Mouse (Mus musculus) midbrain, embryonic 10.5 days (tissue): ENCODE measurements around the gene Sypl. TPM values are rescaled to one million over a fixed set of nuclear protein-coding genes. Genes with fewer than 3 reads are reported as not detected.

Experiments
- DNase-seq: peaks from one replicate; pipeline ENCODE4 v3.0.0-alpha.2; 2017; ENCODE audit warnings: low spot score
- H3K27ac ChIP-seq: fragments of 300-500 bp; sonication (generic); replicated peaks from 2 replicates; pipeline ENCODE4 v1.5.1; 2016; ENCODE audit warnings: mild to moderate bottlenecking
- H3K27me3 ChIP-seq: fragments of 300-500 bp; sonication (generic); 2 replicates; pipeline ENCODE4 v1.6.1; 2016; ENCODE audit warnings: low read depth, mild to moderate bottlenecking; ENCODE audit not compliant: poor library complexity, severe bottlenecking
- H3K36me3 ChIP-seq: fragments of 300-500 bp; sonication (generic); 2 replicates; pipeline ENCODE4 v1.6.1; 2016; ENCODE audit warnings: mild to moderate bottlenecking, moderate library complexity
- H3K4me1 ChIP-seq: fragments of 300-500 bp; sonication (generic); 2 replicates; pipeline ENCODE4 v1.6.1; 2016
- H3K4me3 ChIP-seq: fragments of 300-500 bp; sonication (generic); 2 replicates; pipeline ENCODE4 v1.5.1; 2016; ENCODE audit warnings: mild to moderate bottlenecking, moderate library complexity
- H3K9me3 ChIP-seq: fragments of 300-500 bp; sonication (generic); replicated peaks from 2 replicates; pipeline ENCODE4 v1.6.1; 2016; ENCODE audit warnings: mild to moderate bottlenecking
- WGBS: fragments of 180-500 bp; shearing (Covaris S2); methylation state at CpG from one replicate; pipeline ENCODE4 v1.1.7; 2016; 5-methylcytosine and 5-hydroxymethylcytosine counted together
- polyA plus RNA-seq: library from polyadenylated mRNA; unstranded; fragments of >200 nt; fragmentation: Nextera tagmentation; extraction: Ambion mirVana; gene quantifications from 2 replicates; pipeline ENCODE4 v1.2.1, GENCODE M21; 2016

Gene Sypl
- polyA plus RNA-seq, 1 experiment from 2014 or later, result 47.7 TPM

- no peaks in the 10 kb centered on the region for H3K36me3 ChIP-seq
- no peaks in the 10 kb centered on the region for H3K27me3 ChIP-seq
- WGBS, result 80% methylated on average over 1 of the region's 1 CpGs
- H3K9me3 ChIP-seq, result no peaks in the 10 kb centered on the region
- no peak overlapping the region for H3K27ac ChIP-seq
- H3K4me1 ChIP-seq, result peaks cover 10% of the 10 kb centered on the region; the same call in 1 of the 2 replicates
- no peak for DNase-seq
- H3K4me3 ChIP-seq, result no peak overlapping the region
These were observed 61.4 kb downstream of the Sypl start for GRCm38 (mm10) chr12:33015103-33015502.

GRCm38 (mm10) chr12:33016824-33017705 lies 63.4 kb downstream of the Sypl start:
- no peaks in the 10 kb centered on the region for H3K9me3 ChIP-seq
- no peaks in the 10 kb centered on the region for H3K27me3 ChIP-seq
- no peak overlapping the region for H3K4me3 ChIP-seq
- no peaks in the 10 kb centered on the region for H3K36me3 ChIP-seq
- H3K27ac ChIP-seq, result no peak overlapping the region
- H3K4me1 ChIP-seq, result peaks cover 12% of the 10 kb centered on the region; the same call in 1 of the 2 replicates
- no peak for DNase-seq
- 81% methylated on average over 7 of the region's 7 CpGs for WGBS

GRCm38 (mm10) chr12:33018601-33019000 lies 64.9 kb downstream of the Sypl start:
- Histone ChIP-seq H3K36me3 (no peaks in the 10 kb centered on the region), H3K4me3 (no peak overlapping the region), H3K27ac (no peak overlapping the region), H3K27me3 (no peaks in the 10 kb centered on the region), H3K9me3 (peaks cover 5% of the 10 kb centered on the region; the same call in 1 of the 2 replicates), H3K4me1 (peaks cover 16% of the 10 kb centered on the region; the same call in 1 of the 2 replicates)
- 81% methylated on average over 4 of the region's 4 CpGs for WGBS
- no peak for DNase-seq

- H3K27ac ChIP-seq, result no peak overlapping the region
- H3K36me3 ChIP-seq, result no peaks in the 10 kb centered on the region
- no peak overlapping the region for H3K4me3 ChIP-seq
- H3K27me3 ChIP-seq, result no peaks in the 10 kb centered on the region
- no peak for DNase-seq
- WGBS, result 86% methylated on average over 6 of the region's 6 CpGs
- H3K4me1 ChIP-seq, result 0 out of 2 replicates have a peak, but pooled peaks cover 10% of the 10 kb centered on the region
- H3K9me3 ChIP-seq, result peaks cover 5% of the 10 kb centered on the region; the same call in 1 of the 2 replicates
These were observed 66.3 kb downstream of the Sypl start for GRCm38 (mm10) chr12:33020011-33020410.

- Histone ChIP-seq H3K4me1 (0 out of 2 replicates have a peak, but pooled peaks cover 10% of the 10 kb centered on the region), H3K9me3 (peaks cover 5% of the 10 kb centered on the region; the same call in 1 of the 2 replicates), H3K27me3 (no peaks in the 10 kb centered on the region), H3K36me3 (no peaks in the 10 kb centered on the region), H3K27ac (no peak overlapping the region), H3K4me3 (no peak overlapping the region)
- 88% methylated on average over 9 of the region's 9 CpGs for WGBS
- DNase-seq, result no peak
These were observed 67.4 kb downstream of the Sypl start for GRCm38 (mm10) chr12:33021140-33021539.

DNA sequence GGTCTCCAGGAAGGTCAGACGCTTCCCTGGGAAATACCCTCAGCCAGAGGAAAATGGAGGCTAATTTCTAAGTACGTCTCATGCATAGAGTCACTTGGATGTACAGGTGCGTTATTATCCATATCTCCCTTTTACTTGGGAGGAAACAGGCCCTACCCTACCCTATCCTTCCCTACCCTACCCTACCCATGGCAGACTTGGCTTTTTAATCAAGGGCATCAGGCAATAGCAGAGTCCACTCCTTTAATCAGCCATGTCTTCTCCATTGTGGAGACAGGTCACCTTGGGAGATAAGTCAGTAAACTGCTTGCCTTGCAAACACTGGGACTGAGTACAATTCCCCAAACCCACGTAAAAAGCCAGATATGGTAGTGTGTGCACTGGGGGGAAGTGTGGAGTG lies 68.1 kb downstream of the Sypl start:
- peaks cover 5% of the 10 kb centered on the region; the same call in 1 of the 2 replicates for H3K9me3 ChIP-seq
- H3K27ac ChIP-seq, result no peak overlapping the region
- no peaks in the 10 kb centered on the region for H3K36me3 ChIP-seq
- H3K4me3 ChIP-seq, result no peak overlapping the region
- no peaks in the 10 kb centered on the region for H3K27me3 ChIP-seq
- no peak for DNase-seq
- WGBS, result 94% methylated on average over 4 of the region's 4 CpGs
- H3K4me1 ChIP-seq, result 0 out of 2 replicates have a peak, but pooled peaks cover 10% of the 10 kb centered on the region

GRCm38 (mm10) chr12:33024524-33024923 lies 70.8 kb downstream of the Sypl start:
- Histone ChIP-seq H3K27me3 (peaks cover 21% of the 10 kb centered on the region), H3K4me1 (peaks cover 21% of the 10 kb centered on the region), H3K9me3 (peaks cover 5% of the 10 kb centered on the region; the same call in 1 of the 2 replicates), H3K27ac (no peak overlapping the region), H3K4me3 (no peak overlapping the region), H3K36me3 (no peaks in the 10 kb centered on the region)
- WGBS, result 88% methylated on average over 6 of the region's 6 CpGs
- no peak for DNase-seq

GRCm38 (mm10) chr12:33027093-33027492 lies 73.4 kb downstream of the Sypl start:
- H3K27ac ChIP-seq, result 0 out of 2 replicates have a peak overlapping the region, but pooled peaks have one; percentile 13
- H3K36me3 ChIP-seq, result no peaks in the 10 kb centered on the region
- peaks cover 21% of the 10 kb centered on the region for H3K27me3 ChIP-seq
- 4% methylated on average over 10 of the region's 10 CpGs for WGBS
- peaks cover 20% of the 10 kb centered on the region for H3K4me1 ChIP-seq
- H3K4me3 ChIP-seq, result no peak overlapping the region
- peaks cover 5% of the 10 kb centered on the region; the same call in 1 of the 2 replicates for H3K9me3 ChIP-seq
- DNase-seq, result peak; percentile 73

DNA sequence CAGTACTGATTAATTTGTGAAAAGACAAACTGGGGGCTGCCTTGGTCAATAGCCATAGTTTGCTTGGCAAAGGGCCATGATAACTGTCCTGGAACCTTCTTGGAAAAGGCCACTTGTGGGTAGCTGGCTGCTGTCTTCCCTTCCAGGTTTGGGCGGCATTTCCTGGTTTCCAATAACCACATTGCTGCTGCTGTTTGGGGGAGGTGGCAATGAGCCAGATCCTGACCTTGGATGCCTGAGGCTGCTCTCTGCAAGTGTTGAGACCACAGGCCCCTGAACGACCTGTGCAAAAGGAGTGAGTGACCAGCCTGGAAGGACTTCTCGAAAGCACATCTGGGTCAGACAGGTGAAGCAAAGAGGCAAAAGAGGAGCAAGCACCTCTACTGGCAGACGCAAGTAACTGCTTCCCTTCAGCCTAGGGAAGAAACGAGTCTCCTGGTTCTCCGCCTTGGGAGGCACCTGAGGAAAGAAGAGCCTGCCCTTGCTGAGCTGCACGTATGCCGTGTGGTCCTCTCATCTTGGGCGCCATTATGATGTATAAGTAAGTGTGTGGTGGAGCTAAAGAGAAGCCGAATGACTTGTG lies 74.5 kb downstream of the Sypl start:
- peaks cover 16% of the 10 kb centered on the region for H3K4me1 ChIP-seq
- H3K9me3 ChIP-seq, result no peaks in the 10 kb centered on the region
- H3K36me3 ChIP-seq, result no peaks in the 10 kb centered on the region
- no peak overlapping the region for H3K27ac ChIP-seq
- H3K4me3 ChIP-seq, result no peak overlapping the region
- peaks cover 21% of the 10 kb centered on the region for H3K27me3 ChIP-seq
- WGBS, result 52% methylated on average over 10 of the region's 10 CpGs
- no peak for DNase-seq

DNA sequence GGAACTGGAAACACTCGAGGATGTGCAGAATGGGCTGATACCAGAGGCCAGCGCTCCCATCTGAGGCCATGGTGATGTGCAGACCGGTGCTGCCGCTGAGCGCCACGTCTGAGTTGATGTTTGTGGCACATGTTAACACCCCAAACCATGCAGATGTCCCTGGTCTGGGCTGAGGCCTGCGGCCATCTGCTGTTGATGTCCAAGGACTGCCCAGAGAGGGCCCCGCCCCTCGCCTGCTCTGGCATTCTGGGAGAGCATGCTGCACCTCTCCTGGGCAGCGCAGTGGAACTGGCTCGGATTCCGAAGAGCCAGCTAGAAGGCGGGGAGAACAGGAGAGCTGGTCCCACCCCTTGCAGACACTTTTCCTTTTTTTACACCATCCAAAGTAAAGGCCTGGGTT lies 75.0 kb downstream of the Sypl start:
- Histone ChIP-seq H3K36me3 (no peaks in the 10 kb centered on the region), H3K9me3 (no peaks in the 10 kb centered on the region), H3K4me3 (no peak overlapping the region), H3K27ac (no peak overlapping the region; the same call in 1 of the 2 replicates), H3K27me3 (peaks cover 21% of the 10 kb centered on the region), H3K4me1 (peaks cover 16% of the 10 kb centered on the region)
- DNase-seq, result no peak
- 56% methylated on average over 13 of the region's 13 CpGs for WGBS
